Mouse (Mus musculus) MEL (cell line): Measurements from ENCODE around the gene Cdh22. TPM values are rescaled to one million over a fixed set of nuclear protein-coding genes. Genes with fewer than 3 reads are reported as not detected.

Experiments
- DNase-seq: peaks from one replicate; pipeline ENCODE4 v3.0.0; 2011; ENCODE audit warnings: low read depth, low spot score
- H3K27ac ChIP-seq: 2 replicates; pipeline ENCODE4 v1.5.1; 2012; ENCODE audit warnings: low read depth, mild to moderate bottlenecking, control low read depth, low read length, moderate library complexity; ENCODE audit not compliant: control insufficient read depth
- H3K27me3 ChIP-seq, 2 experiments: fragments of 150-350 bp in 1 of 2; sonication (generic) in 1 of 2; 2 replicates each; pipeline ENCODE4 v1.6.1; 2012; ENCODE audit warnings: low read length in 2 of 2, mild to moderate bottlenecking in 2 of 2, improper control_type of control experiment in 1 of 2, moderate library complexity in 1 of 2; ENCODE audit not compliant: insufficient read depth in 2 of 2, control insufficient read depth in 1 of 2
- H3K36me3 ChIP-seq, 2 experiments: 2 replicates each; pipeline ENCODE4 v1.6.1; 2012 to 2014; ENCODE audit warnings: low read length in 2 of 2, improper control_type of control experiment in 1 of 2, inconsistent platforms in 1 of 2, mild to moderate bottlenecking in 1 of 2; ENCODE audit not compliant: insufficient read depth in 2 of 2, control insufficient read depth in 1 of 2
- H3K4me1 ChIP-seq, 2 experiments: fragments of 150-350 bp in 1 of 2; sonication (generic) in 1 of 2; 2 replicates each; pipeline ENCODE4 v1.6.1; 2012; ENCODE audit warnings: low read length in 2 of 2, improper control_type of control experiment in 1 of 2, mild to moderate bottlenecking in 1 of 2; ENCODE audit not compliant: insufficient read depth in 2 of 2, control insufficient read depth in 1 of 2
- H3K4me3 ChIP-seq, 2 experiments: fragments of 150-350 bp in 1 of 2; sonication (generic) in 1 of 2; 2 replicates each; pipeline ENCODE4 v1.5.1; 2012; ENCODE audit warnings: low read depth in 2 of 2, low read length in 2 of 2, mild to moderate bottlenecking in 2 of 2, moderate library complexity in 2 of 2, control low read depth in 1 of 2, improper control_type of control experiment in 1 of 2; ENCODE audit not compliant: control insufficient read depth in 1 of 2, insufficient read depth in 1 of 2
- H3K79me2 ChIP-seq: 2 replicates; pipeline ENCODE4 v1.6.1; 2012; ENCODE audit warnings: mild to moderate bottlenecking, low read length, moderate library complexity; ENCODE audit not compliant: control insufficient read depth, poor library complexity, insufficient read depth
- H3K9ac ChIP-seq: 2 replicates; pipeline ENCODE4 v1.6.1; 2012; ENCODE audit warnings: low read depth, mild to moderate bottlenecking, control low read depth, low read length, moderate library complexity; ENCODE audit not compliant: control insufficient read depth, poor library complexity, severe bottlenecking
- H3K9me3 ChIP-seq: fragments of 150-350 bp; sonication (generic); replicated peaks from 2 replicates; pipeline ENCODE4 v1.6.1; 2012; ENCODE audit warnings: mild to moderate bottlenecking, low read length, improper control_type of control experiment, moderate library complexity; ENCODE audit not compliant: insufficient read depth
- BHLHE40 ChIP-seq: IDR thresholded peaks from 2 replicates; pipeline ENCODE4 v1.6.1; 2012; ENCODE audit warnings: low read depth, mild to moderate bottlenecking, inconsistent platforms, low read length, improper control_type of control experiment, borderline replicate concordance
- CHD2 ChIP-seq: IDR thresholded peaks from 2 replicates; pipeline ENCODE4 v1.6.1; 2011; ENCODE audit warnings: low read length, improper control_type of control experiment
- EP300 ChIP-seq, 2 experiments: IDR thresholded peaks; 2 replicates each; pipeline ENCODE4 v1.6.1; 2011; ENCODE audit warnings: improper control_type of control experiment in 2 of 2, low read length in 2 of 2, low read depth in 1 of 2, mild to moderate bottlenecking in 1 of 2
- GABPA ChIP-seq: IDR thresholded peaks from 2 replicates; pipeline ENCODE4 v1.6.1; 2012; ENCODE audit warnings: low read depth, mild to moderate bottlenecking, inconsistent platforms, low read length, improper control_type of control experiment, moderate library complexity
- MAZ ChIP-seq: IDR thresholded peaks from 2 replicates; pipeline ENCODE4 v1.6.1; 2012; ENCODE audit warnings: low read depth, mild to moderate bottlenecking, inconsistent platforms, low read length, improper control_type of control experiment
- MEF2A ChIP-seq: IDR thresholded peaks from 2 replicates; pipeline ENCODE4 v1.6.1; 2014; ENCODE audit warnings: low read depth, mild to moderate bottlenecking, inconsistent platforms, low read length, improper control_type of control experiment; ENCODE audit not compliant: poor library complexity, insufficient replicate concordance, severe bottlenecking; ENCODE audit errors: extremely low read depth
- MYC ChIP-seq: IDR thresholded peaks from 2 replicates; pipeline ENCODE4 v1.6.1; 2011; ENCODE audit warnings: low read depth, mild to moderate bottlenecking, low read length, improper control_type of control experiment, moderate library complexity
- NRF1 ChIP-seq: IDR thresholded peaks from 2 replicates; pipeline ENCODE4 v1.6.1; 2014; ENCODE audit warnings: low read depth, mild to moderate bottlenecking, inconsistent platforms, low read length, improper control_type of control experiment, moderate library complexity; ENCODE audit not compliant: poor library complexity, insufficient read depth, severe bottlenecking
- POLR2A ChIP-seq, 2 experiments: IDR thresholded peaks; 2 replicates each; pipeline ENCODE4 v1.6.1; 2011 to 2012; ENCODE audit warnings: low read length in 2 of 2, mild to moderate bottlenecking in 2 of 2, control low read depth in 1 of 2, improper control_type of control experiment in 1 of 2, low read depth in 1 of 2, moderate library complexity in 1 of 2; ENCODE audit not compliant: control insufficient read depth in 1 of 2, insufficient read depth in 1 of 2, poor library complexity in 1 of 2
- POLR2AphosphoS2 ChIP-seq: IDR thresholded peaks from 2 replicates; pipeline ENCODE4 v1.6.1; 2011; ENCODE audit warnings: low read length, improper control_type of control experiment
- RAD21 ChIP-seq: IDR thresholded peaks from 2 replicates; pipeline ENCODE4 v1.6.1; 2011; ENCODE audit warnings: mild to moderate bottlenecking, low read depth, low read length, improper control_type of control experiment
- RCOR1 ChIP-seq: IDR thresholded peaks from 2 replicates; pipeline ENCODE4 v1.6.1; 2012; ENCODE audit warnings: low read depth, mild to moderate bottlenecking, inconsistent platforms, low read length, improper control_type of control experiment
- TBP ChIP-seq: IDR thresholded peaks from 2 replicates; pipeline ENCODE4 v1.8.0; 2011; ENCODE audit warnings: low read depth, low read length, improper control_type of control experiment
- USF1 ChIP-seq: IDR thresholded peaks from 2 replicates; pipeline ENCODE4 v1.6.1; 2014; ENCODE audit warnings: low read depth, mild to moderate bottlenecking, inconsistent platforms, low read length, improper control_type of control experiment, moderate library complexity
- USF2 ChIP-seq, 2 experiments: IDR thresholded peaks; 2 replicates each; pipeline ENCODE4 v1.6.1; 2011 to 2012; ENCODE audit warnings: improper control_type of control experiment in 2 of 2, low read length in 2 of 2, borderline replicate concordance in 1 of 2, inconsistent platforms in 1 of 2, low read depth in 1 of 2, mild to moderate bottlenecking in 1 of 2; ENCODE audit not compliant: insufficient read depth in 1 of 2
- ZKSCAN1 ChIP-seq: IDR thresholded peaks from 2 replicates; pipeline ENCODE4 v1.6.1; 2012; ENCODE audit warnings: low read depth, mild to moderate bottlenecking, inconsistent platforms, low read length, improper control_type of control experiment, moderate library complexity
- polyA plus RNA-seq, 2 experiments: library from polyadenylated mRNA; stranded (reverse) in 1 of 2; unstranded in 1 of 2; fragments of >175 nt in 1 of 2; fragments of >200 nt in 1 of 2; gene quantifications; 2 replicates each; pipeline versions ENCODE4 v1.2.1 to v1.2.4; 2012; ENCODE audit warnings: low replicate concordance in 2 of 2, low read depth in 1 of 2; ENCODE audit not compliant: insufficient read length in 2 of 2, insufficient read depth in 1 of 2, missing spikeins in 1 of 2
- total RNA-seq: library from RNA; depleted of rRNA; stranded (reverse); fragments of 300-350 nt; gene quantifications from 2 replicates; pipeline ENCODE4 v1.2.3, GENCODE M21; 2012

The Cdh22 gene
- total and polyA plus RNA-seq, 3 experiments, result not detected

GRCm38 (mm10) chr2:165113733-165114132 lies 120.9 kb downstream of the Cdh22 start:
- no peaks in the 10 kb centered on the region for H3K9me3 ChIP-seq
- H3K4me1 ChIP-seq, result 0 out of 4 replicates have a peak, but pooled peaks cover 0 to 3% of the 10 kb centered on the region in 2 experiments
- H3K27ac ChIP-seq, result no peak overlapping the region
- peak; percentile 59 for DNase-seq
- H3K79me2 ChIP-seq, result no peaks in the 10 kb centered on the region
- H3K9ac ChIP-seq, result 0 out of 2 replicates have a peak overlapping the region, but pooled peaks have one; percentile 9
- H3K4me3 ChIP-seq, result peak overlapping the region; percentile 8 to 41; a peak in 3 of 4 replicates
- no peak for TF ChIP-seq GABPA
- TF ChIP-seq USF1, result no peak
- no peak for TF ChIP-seq MYC
- no peak for TF ChIP-seq TBP
- H3K27me3 ChIP-seq, result no peaks in the 10 kb centered on the region
- no peaks in the 10 kb centered on the region for H3K36me3 ChIP-seq

DNA sequence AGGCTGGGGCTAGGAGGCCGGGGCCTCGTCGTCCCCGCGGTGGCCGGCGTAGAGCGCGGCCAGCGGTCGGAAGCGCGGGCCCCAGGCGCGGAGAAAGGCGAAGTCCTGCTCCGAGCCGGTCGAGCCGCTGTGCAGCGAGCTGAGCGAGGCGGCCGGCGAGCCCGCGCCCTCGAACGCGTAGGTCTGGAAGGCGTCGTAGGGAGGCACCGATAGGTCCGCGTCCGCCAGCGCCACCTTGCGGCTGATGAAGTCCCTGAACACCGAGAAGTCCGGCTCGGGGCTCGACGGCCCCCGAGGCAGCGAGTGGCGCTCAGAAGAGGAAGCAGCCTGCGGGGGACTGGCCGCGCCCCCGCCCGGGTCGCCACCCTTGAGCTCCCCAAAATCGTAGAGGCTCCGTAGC lies 122.5 kb downstream of the Cdh22 start:
- Histone ChIP-seq H3K4me1 (0 out of 4 replicates have a peak, but pooled peaks cover 0 to 3% of the 10 kb centered on the region in 2 experiments), H3K9me3 (no peaks in the 10 kb centered on the region), H3K27me3 (no peaks in the 10 kb centered on the region), H3K4me3 (no peak overlapping the region), H3K36me3 (no peaks in the 10 kb centered on the region), H3K27ac (no peak overlapping the region), H3K79me2 (no peaks in the 10 kb centered on the region), H3K9ac (no peak overlapping the region)
- TF ChIP-seq EP300 (IDR thresholded peaks at IDR 0.05; ENCODE audit: low read depth in 1 of 2, low read length in 2 of 2) (no peak), MAZ (no peak), USF2 (IDR thresholded peaks at IDR 0.05; ENCODE audit: borderline replicate concordance in 1 of 2, insufficient read depth in 1 of 2, low read depth in 1 of 2, low read length in 2 of 2) (no peak), POLR2AphosphoS2 (no peak), BHLHE40 (no peak), MEF2A (no peak), RAD21 (no peak), POLR2A (IDR thresholded peaks at IDR 0.05; ENCODE audit: control insufficient read depth in 1 of 2, insufficient read depth in 1 of 2, low read depth in 1 of 2, low read length in 2 of 2, poor library complexity in 1 of 2) (no peak), ZKSCAN1 (no peak), RCOR1 (no peak), NRF1 (no peak), MYC (no peak), CHD2 (no peak)
- DNase-seq, result no peak
